Mouse (Mus musculus): ENCODE results near the gene Zfp428.

The Zfp428 gene

DNA sequence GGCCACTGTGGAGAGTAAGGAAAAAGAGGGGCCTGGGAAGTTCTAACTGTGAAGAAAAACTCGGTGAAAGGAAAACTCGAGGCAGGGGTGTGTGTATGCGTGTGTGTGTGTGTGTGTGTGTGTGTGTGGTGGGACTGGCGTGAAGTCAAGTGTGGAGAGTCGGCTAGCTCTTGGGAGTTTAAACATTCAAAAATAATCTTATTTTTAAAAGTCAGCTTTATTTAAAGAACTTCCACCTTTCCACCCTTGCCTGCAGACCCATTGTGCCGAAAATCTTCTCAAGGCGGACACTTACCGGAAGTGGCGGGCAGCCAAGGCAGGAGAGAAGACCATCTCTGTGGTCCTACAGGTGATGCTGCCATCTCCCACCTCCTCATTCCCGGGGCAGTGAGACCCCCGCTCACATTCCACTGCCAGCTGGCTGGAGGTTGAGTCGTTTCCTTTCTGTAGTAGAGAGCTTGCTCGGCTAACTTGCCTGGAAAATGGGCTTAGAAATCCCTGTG lies 40.8 kb downstream of the Zfp428 start:
- no peak for DNase-seq (ENCODE audit: low spot score in 2 of 2)

DNA sequence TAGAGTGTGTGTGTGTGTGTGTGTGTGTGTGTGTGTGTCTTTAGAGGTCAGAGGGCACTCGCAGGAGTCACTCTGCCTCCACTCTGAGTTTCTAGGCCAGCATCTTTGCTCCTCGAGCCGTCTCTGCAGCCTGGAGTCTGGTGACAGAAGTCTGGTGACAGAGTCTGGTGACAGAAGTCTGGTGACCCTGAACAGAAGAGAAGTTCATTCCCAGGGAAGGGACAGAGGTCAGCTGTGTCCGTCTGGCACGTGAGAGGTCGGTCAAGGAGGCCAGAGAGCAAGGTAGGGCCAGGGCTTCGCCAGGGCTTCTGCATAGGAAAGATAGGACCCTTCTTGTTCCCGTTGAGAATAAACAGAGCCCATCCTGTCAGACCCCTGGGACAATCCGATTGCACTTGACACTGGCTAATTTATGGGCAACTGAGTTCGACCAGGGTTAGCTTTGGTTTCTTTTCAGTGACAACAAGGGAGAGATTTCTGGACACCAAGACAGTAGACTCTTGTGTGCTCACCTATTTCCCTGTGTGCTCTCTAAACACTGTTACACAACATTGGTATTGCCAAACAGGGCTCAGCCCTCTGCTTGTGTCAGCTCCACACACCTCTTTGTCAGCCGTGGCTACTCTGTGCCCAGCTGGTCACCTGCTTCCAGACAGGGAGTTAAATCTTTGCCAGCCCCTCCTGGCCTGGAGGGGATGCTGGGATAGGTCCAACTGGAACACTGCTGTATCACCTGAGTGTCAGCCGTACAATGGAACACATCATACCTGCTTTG lies 45.4 kb downstream of the Zfp428 start:
- no peak for DNase-seq (ENCODE audit: low spot score in 2 of 2)

DNA sequence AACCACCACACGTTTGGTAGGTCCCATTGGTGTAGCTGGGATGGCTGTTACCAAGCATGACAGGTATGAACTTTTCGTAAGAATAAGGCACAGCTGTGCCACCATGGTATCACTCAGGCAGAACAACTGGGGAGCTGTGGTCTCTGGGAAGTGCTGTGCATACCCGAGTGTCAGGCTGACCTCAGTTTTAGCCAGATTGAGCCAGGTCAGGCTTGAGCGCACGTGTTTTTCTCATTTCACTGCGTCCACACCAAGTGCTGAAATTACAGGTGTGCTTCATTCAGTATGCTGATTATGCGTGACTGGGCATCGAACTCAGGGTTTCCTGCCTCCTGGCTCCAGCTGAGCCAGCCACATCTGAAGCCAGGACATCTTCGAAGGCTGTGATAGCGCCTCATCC lies 49.0 kb downstream of the Zfp428 start:
- DNase-seq (ENCODE audit: low spot score in 2 of 2) = no peak

DNA sequence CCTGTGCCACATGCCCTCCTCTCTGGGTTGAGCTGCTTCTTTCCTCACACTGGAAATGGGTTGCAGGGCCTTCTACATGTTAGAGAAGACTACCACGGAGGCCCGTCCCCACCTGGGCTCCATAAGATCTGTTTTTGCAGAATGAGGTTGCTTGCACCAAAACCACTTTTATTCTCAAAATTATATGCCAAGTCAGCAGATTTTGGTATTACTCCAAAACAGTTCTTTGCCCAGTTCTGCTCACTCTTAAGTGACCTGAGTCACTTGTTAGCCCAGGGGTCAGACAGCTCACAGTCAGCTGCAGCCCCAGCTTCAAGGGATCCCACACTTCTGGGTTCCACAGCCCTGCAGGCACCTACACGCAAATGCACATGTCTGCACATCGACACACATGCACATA lies 54.6 kb downstream of the Zfp428 start:
- DNase-seq (ENCODE audit: low spot score in 2 of 2) = no peak

DNA sequence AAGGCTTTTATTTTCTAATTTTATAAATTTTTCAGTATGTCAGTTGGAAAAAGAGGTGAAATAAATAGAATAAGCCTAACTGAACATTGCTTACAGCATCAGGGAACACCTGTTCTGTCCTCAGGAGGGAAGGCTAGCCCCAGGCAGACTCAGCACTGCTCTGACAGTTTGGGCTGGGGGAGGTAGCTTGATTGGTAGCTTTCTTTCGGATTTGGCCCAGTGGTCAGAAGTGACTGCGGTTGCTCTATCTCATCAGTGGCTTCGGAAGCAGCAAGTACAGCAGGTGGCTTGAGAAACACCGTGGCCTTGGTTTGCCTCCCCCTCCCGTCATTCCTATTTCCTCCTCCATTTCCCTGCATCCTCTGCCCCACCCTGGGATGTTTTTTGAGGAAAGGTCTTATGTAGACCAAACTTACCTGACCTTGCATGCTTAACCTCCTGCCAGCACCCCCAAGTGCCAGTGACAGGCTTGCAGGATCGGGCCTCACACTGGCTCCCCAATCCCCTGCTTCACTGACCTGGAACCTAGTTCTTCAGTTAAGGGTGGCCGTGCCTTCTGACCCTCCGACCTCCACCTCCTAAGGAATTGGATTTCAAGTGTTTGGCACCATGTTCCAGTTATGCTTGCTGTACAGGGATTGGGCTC lies 56.5 kb downstream of the Zfp428 start:
- no peak for DNase-seq (ENCODE audit: low spot score in 2 of 2)

DNA sequence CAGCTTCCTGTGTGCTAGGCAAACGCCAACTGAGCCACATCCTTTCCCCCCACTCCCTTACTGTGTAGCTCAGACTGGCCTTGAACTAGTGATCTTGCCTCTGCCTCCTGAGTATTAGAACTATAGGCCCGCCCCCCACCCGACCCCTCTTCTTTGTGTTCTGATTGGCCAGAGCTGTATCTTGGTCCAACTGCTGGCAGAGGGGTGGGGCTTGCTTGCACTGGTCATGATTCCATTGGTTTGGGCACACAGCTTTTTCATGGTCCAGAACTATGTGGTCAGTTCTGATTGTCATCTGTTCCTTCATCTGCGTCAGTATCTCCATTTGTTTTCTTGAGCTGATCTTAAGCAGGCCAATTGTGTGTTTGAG lies 57.0 kb downstream of the Zfp428 start:
- DNase-seq (ENCODE audit: low spot score in 2 of 2) = no peak

DNA sequence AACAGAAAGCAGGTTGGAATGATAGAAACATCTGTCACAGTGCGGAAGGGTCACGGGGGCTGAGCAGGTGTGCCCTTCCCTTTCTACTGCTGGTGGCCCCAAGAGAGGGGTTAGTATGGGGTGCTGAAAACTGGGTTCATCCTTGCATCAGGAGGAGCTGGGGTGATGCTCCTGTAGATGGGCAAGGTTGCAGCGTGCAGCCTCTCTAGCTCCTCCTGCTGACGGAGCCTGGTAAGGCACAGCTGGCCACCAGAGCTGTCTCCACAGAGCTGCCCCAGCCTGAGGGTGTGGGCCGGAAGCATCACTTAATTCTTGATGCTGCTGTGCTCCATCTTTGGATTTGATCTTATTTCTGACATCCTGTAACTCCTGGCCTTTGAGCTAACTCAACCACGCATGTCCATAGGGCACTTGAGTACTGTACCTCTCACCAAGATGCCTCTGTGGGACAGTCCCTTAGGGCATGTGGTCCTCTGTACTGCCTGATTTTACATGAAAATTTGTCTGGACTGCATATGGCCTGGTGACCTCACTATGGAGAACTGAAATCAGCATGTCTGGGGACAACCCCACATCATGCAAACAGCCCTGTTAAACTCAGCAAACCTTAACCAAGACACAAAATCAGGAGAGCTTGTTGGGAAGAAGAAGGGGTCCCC lies 57.9 kb downstream of the Zfp428 start:
- DNase-seq (ENCODE audit: low spot score in 2 of 2) = peak; percentile 25 to 34

All from heart, adult 9 months (tissue).